Mouse (Mus musculus): ENCODE data around the gene Srcin1.

GRCm38 (mm10) chr11:97603891-97604290 lies 27.9 kb upstream of the Srcin1 start:
- TF ChIP-seq POLR2A (IDR thresholded peaks at IDR 0.05; ENCODE audit: control insufficient read depth, extremely low read depth, insufficient read depth, low read length, poor library complexity) (no peak), CTCF (IDR thresholded peaks at IDR 0.05; ENCODE audit: borderline replicate concordance, control insufficient read depth, extremely low read depth, insufficient read depth, low read length, poor library complexity) (no peak)
